Mouse (Mus musculus): ENCODE measurements around the gene Abtb1. TPM values are rescaled to one million over a fixed set of nuclear protein-coding genes. Genes with fewer than 3 reads are reported as not detected.
A peak's percentile ranks its signal among the peaks of the same experiment; 100 is the strongest.

The Abtb1 gene
- total RNA-seq, 2 experiments from 2014 or later = 39.7 to 40.5 TPM

- no peak for DNase-seq (ENCODE audit: extremely low spot score in 1 of 2, low spot score in 2 of 2)
- Histone ChIP-seq H3K4me3 (no peak overlapping the region), H3K27ac (peak overlapping the region; percentile 89)
- peak; percentile 43 for TF ChIP-seq CTCF (IDR thresholded peaks at IDR 0.05)
- intact Hi-C loops (cut with DNase I) = loop anchor here (5.0 kb wide), 1 partner anchor 100 kb away; no protein-coding TSS in a partner anchor
These were observed 14.2 kb downstream of the Abtb1 start for GRCm38 (mm10) chr6:88827395-88828205.

GRCm38 (mm10) chr6:88826965-88827364 is 14.8 kb downstream of the Abtb1 start:
- peak; percentile 26 for TF ChIP-seq CTCF (IDR thresholded peaks at IDR 0.05)
- Histone ChIP-seq H3K27ac (peak overlapping the region; percentile 89), H3K4me3 (no peak overlapping the region)
- DNase-seq (ENCODE audit: extremely low spot score in 1 of 2, low spot score in 2 of 2) = no peak
- intact Hi-C loops (cut with DNase I) = loop anchor here (5.0 kb wide), 1 partner anchor 100 kb away; no protein-coding TSS in a partner anchor

- DNase-seq (ENCODE audit: extremely low spot score in 1 of 2, low spot score in 2 of 2) = peak in 1 of 2 experiments; percentile 54
- intact Hi-C loops (cut with DNase I) = loop anchor here (5.0 kb wide), 1 partner anchor 99 kb away; no protein-coding TSS in a partner anchor
- H3K27ac ChIP-seq = peak overlapping the region; percentile 89
- TF ChIP-seq CTCF (IDR thresholded peaks at IDR 0.05) = peak; percentile 44
- H3K4me3 ChIP-seq = no peak overlapping the region
These were observed 15.2 kb downstream of the Abtb1 start for GRCm38 (mm10) chr6:88826545-88826944.

- Histone ChIP-seq H3K4me3 (no peak overlapping the region), H3K27ac (peak overlapping the region; percentile 89)
- no peak for TF ChIP-seq CTCF (IDR thresholded peaks at IDR 0.05)
- DNase-seq (ENCODE audit: extremely low spot score in 1 of 2, low spot score in 2 of 2) = no peak
- intact Hi-C loops (cut with DNase I) = loop anchor here (5.0 kb wide), 1 partner anchor 99 kb away; no protein-coding TSS in a partner anchor
These were observed 15.7 kb downstream of the Abtb1 start for GRCm38 (mm10) chr6:88826088-88826487.

- intact Hi-C loops (cut with DNase I) = no loop called here
- no peak for TF ChIP-seq CTCF (IDR thresholded peaks at IDR 0.05)
- DNase-seq (ENCODE audit: extremely low spot score in 1 of 2, low spot score in 2 of 2) = no peak
- Histone ChIP-seq H3K4me3 (no peak overlapping the region), H3K27ac (no peak overlapping the region; the same call in 1 of the 2 replicates)
These were observed 17.6 kb downstream of the Abtb1 start for GRCm38 (mm10) chr6:88824183-88824582.

- intact Hi-C loops (cut with DNase I) = no loop called here
- no peak for DNase-seq (ENCODE audit: extremely low spot score in 1 of 2, low spot score in 2 of 2)
- H3K4me3 ChIP-seq = no peak overlapping the region
- H3K27ac ChIP-seq = no peak overlapping the region; the same call in 1 of the 2 replicates
- no peak for TF ChIP-seq CTCF (IDR thresholded peaks at IDR 0.05)
These were observed 19.9 kb downstream of the Abtb1 start for GRCm38 (mm10) chr6:88821901-88822300.

GRCm38 (mm10) chr6:88821294-88821693 is 20.5 kb downstream of the Abtb1 start:
- H3K27ac ChIP-seq = peak overlapping the region; percentile 21; the same call in 1 of the 2 replicates
- intact Hi-C loops (cut with DNase I) = no loop called here

GRCm38 (mm10) chr6:88820853-88821252 is 20.9 kb downstream of the Abtb1 start:
- no peak overlapping the region for H3K4me3 ChIP-seq
- intact Hi-C loops (cut with DNase I) = no loop called here
- no peak for TF ChIP-seq CTCF (IDR thresholded peaks at IDR 0.05)
- peak overlapping the region; percentile 21; the same call in 1 of the 2 replicates for H3K27ac ChIP-seq
- no peak for DNase-seq (ENCODE audit: extremely low spot score in 1 of 2, low spot score in 2 of 2)

More at GRCm38 (mm10) chr6:88821294-88821693, 20.5 kb downstream of the Abtb1 start:
- no peak overlapping the region for H3K4me3 ChIP-seq
- no peak for DNase-seq (ENCODE audit: extremely low spot score in 1 of 2, low spot score in 2 of 2)
- no peak for TF ChIP-seq CTCF (IDR thresholded peaks at IDR 0.05)

DNA sequence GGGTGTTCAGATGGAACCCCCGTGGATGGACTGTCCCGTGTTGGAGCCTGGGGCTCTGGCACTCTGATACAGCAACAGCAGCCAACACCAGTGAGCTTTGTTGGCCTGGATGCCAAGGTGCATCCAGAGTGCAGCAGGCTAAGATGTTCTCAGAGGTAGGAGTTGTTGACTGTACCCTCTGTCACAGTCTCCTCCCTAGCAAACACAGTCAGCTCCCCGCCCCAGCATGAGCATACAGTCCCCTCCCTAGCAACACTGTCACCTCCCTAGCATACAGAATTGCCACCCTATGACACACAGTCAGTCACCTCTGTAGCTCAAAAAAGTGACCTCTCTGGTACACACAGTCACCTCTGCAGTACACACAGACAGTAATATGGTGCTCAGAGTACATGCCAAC is 24.9 kb downstream of the Abtb1 start:
- intact Hi-C loops (cut with DNase I) = no loop called here
- no peak overlapping the region for H3K27ac ChIP-seq
- DNase-seq (ENCODE audit: extremely low spot score in 1 of 2, low spot score in 2 of 2) = no peak

DNA sequence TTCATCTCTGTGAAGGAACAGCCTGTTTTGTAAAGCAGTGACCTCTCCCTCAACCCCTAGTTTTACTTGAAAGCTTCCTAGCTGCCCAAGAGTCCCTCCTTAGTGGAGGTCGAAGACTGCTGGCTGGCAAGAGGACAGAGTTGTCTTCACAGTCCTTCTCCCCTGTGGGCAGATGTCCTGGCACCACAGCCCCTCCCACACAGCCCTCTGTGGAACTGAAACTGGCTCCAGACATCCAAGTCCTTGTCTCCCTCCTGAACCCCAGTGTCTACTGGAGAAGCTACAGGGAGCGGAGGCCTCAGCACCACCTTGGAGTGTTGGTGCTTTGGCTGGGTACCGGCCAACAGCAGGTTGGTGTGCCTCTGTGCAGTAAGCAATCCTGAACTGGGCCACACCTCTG is 26.3 kb downstream of the Abtb1 start:
- H3K4me3 ChIP-seq = no peak overlapping the region
- no peak for TF ChIP-seq CTCF (IDR thresholded peaks at IDR 0.05)
- peak overlapping the region; percentile 16 for H3K27ac ChIP-seq
- intact Hi-C loops (cut with DNase I) = no loop called here
- no peak for DNase-seq (ENCODE audit: extremely low spot score in 1 of 2, low spot score in 2 of 2)

More for the DNA sequence above, 24.9 kb downstream of the Abtb1 start:
- TF ChIP-seq CTCF (IDR thresholded peaks at IDR 0.05) = no peak
- no peak overlapping the region for H3K4me3 ChIP-seq

DNA sequence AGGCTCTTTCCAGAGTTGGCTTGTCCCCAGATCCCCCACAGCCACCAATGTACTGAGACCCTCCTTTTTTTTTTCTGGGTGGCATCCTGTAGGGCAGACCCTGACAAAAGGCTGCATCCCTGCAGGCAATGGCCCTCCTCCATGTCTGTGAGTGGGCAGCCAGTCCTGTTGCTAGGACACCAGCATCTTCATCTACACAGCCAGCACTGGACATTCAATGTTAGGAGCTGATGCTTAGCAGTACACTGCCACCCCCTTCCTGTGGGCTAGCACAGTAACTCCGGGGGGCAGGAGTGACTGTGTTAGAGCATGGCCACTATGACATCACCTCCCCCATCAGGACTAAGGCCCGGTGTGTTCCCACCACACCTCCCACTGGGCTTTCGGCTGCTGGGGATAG is 26.7 kb downstream of the Abtb1 start:
- H3K27ac ChIP-seq = peak overlapping the region; percentile 16
- DNase-seq (ENCODE audit: extremely low spot score in 1 of 2, low spot score in 2 of 2) = no peak
- H3K4me3 ChIP-seq = no peak overlapping the region
- TF ChIP-seq CTCF (IDR thresholded peaks at IDR 0.05) = no peak
- intact Hi-C loops (cut with DNase I) = no loop called here

DNA sequence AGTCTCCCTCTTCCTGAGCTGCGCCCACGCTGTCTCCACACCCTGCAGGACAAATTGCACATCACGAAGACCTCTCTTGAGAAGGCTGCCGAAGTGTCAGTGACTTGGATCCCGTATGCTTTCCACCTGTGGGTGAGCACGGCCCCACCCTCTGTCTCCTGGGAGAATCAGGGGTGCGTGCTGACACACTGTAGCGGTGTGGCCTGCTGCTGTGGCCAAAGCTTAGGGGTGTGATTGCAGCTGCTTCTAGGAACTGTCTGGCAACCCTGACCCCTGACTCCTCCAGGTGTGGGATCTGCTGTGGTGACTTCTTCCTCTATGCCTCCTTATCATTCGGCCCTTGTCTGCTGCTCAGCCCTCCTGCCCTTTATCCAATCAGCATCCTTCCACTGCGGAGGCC is 28.0 kb downstream of the Abtb1 start:
- Histone ChIP-seq H3K27ac (peak overlapping the region; percentile 48; the same call in 1 of the 2 replicates), H3K4me3 (no peak overlapping the region)
- intact Hi-C loops (cut with DNase I) = loop anchor here (5.0 kb wide), 1 partner anchor 87 kb away; no protein-coding TSS in a partner anchor
- DNase-seq (ENCODE audit: extremely low spot score in 1 of 2, low spot score in 2 of 2) = no peak
- no peak for TF ChIP-seq CTCF (IDR thresholded peaks at IDR 0.05)
